Mouse (Mus musculus) hindbrain, embryonic 10.5 days (tissue): ENCODE data around the gene Tmem43. TPM values are rescaled to one million over a fixed set of nuclear protein-coding genes. Genes with fewer than 3 reads are reported as not detected.

Source experiments
- DNase-seq: peaks from one replicate; pipeline ENCODE4 v3.0.0-alpha.2; 2017; ENCODE audit warnings: low spot score
- H3K27ac ChIP-seq: fragments of 300-500 bp; sonication (generic); 2 replicates; pipeline ENCODE4 v1.5.1; 2016; ENCODE audit warnings: mild to moderate bottlenecking, moderate library complexity
- H3K27me3 ChIP-seq: fragments of 300-500 bp; sonication (generic); 2 replicates; pipeline ENCODE4 v1.6.1; 2016; ENCODE audit warnings: mild to moderate bottlenecking; ENCODE audit not compliant: poor library complexity, insufficient read depth, severe bottlenecking
- H3K36me3 ChIP-seq: fragments of 300-500 bp; sonication (generic); 2 replicates; pipeline ENCODE4 v1.6.1; 2016; ENCODE audit warnings: mild to moderate bottlenecking, moderate library complexity
- H3K4me1 ChIP-seq: fragments of 300-500 bp; sonication (generic); replicated peaks from 2 replicates; pipeline ENCODE4 v1.6.1; 2016; ENCODE audit warnings: mild to moderate bottlenecking
- H3K4me3 ChIP-seq: fragments of 300-500 bp; sonication (generic); 2 replicates; pipeline ENCODE4 v1.5.1; 2016; ENCODE audit warnings: mild to moderate bottlenecking, moderate library complexity
- H3K9me3 ChIP-seq: fragments of 300-500 bp; sonication (generic); 2 replicates; pipeline ENCODE4 v1.6.1; 2016; ENCODE audit warnings: mild to moderate bottlenecking, moderate library complexity
- WGBS: fragments of 180-500 bp; shearing (Covaris S2); methylation state at CpG from one replicate; pipeline ENCODE4 v1.1.7; 2016; 5-methylcytosine and 5-hydroxymethylcytosine counted together
- polyA plus RNA-seq: library from polyadenylated mRNA; unstranded; fragments of >200 nt; fragmentation: Nextera tagmentation; extraction: Ambion mirVana; gene quantifications from 2 replicates; pipeline ENCODE4 v1.2.1, GENCODE M21; 2016

Tmem43 gene
- polyA plus RNA-seq, 1 experiment from 2014 or later = 61.9 TPM

DNA sequence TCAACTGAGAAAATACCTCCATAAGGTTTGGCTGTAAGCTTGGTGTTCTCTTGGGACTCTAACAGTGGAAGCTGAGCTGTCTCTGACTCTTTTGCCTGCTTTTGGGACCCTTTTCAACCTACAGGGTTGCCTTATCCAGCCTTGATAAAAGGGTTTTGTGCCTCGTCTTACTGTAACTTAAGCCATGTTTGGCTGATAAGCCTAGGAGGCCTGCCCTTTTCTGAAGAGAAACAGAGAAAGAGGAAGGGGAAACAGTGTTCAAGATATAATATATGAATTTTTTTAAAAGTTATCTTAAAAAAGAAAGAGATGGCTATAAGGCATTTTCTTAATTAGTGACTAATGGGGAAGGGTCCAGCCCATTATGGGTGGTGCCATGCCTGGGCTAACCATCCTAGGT is 29.8 kb downstream of the Tmem43 start:
- peaks cover 100% of the 10 kb centered on the region for H3K36me3 ChIP-seq
- H3K9me3 ChIP-seq = 0 out of 2 replicates have a peak, but pooled peaks cover 5% of the 10 kb centered on the region
- no peak for DNase-seq
- H3K27ac ChIP-seq = no peak overlapping the region
- H3K4me3 ChIP-seq = no peak overlapping the region
- no peaks in the 10 kb centered on the region for H3K27me3 ChIP-seq
- H3K4me1 ChIP-seq = no peaks in the 10 kb centered on the region
- WGBS = 87% methylated on average over 1 of the region's 1 CpGs

DNA sequence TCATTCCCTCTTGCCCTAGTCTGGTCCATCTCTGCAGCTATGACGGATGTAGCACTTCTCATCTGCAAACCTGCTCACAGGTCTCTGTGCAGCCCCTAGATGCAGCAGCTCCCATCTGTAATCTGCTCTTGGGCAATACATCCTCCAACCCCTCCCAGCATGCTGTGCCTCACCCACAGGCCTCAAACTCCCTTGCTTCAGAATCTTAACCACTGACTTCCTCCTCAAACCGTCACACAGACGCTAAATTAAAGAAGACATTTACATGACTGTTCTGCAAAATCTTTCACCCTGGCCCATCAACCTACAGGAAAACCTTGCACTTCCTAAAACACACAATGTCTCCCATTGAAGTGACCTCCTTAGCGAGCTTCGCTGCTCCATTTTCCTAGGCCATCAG is 32.5 kb downstream of the Tmem43 start:
- Histone ChIP-seq H3K27me3 (no peaks in the 10 kb centered on the region), H3K4me1 (no peaks in the 10 kb centered on the region), H3K27ac (no peak overlapping the region), H3K9me3 (0 out of 2 replicates have a peak, but pooled peaks cover 5% of the 10 kb centered on the region), H3K36me3 (peaks cover 98% of the 10 kb centered on the region), H3K4me3 (no peak overlapping the region)
- 91% methylated on average over 5 of the region's 5 CpGs for WGBS
- no peak for DNase-seq

DNA sequence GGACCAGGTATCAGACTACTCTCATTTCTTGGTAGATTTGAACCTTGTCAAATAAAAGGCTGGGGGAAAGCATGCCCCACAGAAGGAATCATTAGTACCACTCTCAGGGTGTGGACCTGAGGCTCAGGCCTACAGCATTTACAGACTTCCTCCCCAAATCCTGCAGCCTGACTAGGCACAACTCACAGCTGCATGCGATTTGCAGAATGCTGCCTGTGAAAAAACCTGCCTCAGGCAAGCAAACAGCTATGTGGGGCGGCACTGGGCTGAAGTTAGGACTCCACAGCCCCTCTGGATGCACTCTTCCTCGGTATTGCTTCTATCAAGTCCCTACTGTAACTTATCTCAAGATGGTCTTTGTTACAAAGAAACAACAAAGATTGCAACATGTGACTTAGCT is 34.5 kb downstream of the Tmem43 start:
- H3K9me3 ChIP-seq = 0 out of 2 replicates have a peak, but pooled peaks cover 5% of the 10 kb centered on the region
- no peak for DNase-seq
- H3K4me3 ChIP-seq = no peak overlapping the region
- 83% methylated on average over 3 of the region's 3 CpGs for WGBS
- no peak overlapping the region for H3K27ac ChIP-seq
- peaks cover 88% of the 10 kb centered on the region for H3K36me3 ChIP-seq
- no peaks in the 10 kb centered on the region for H3K27me3 ChIP-seq
- H3K4me1 ChIP-seq = no peaks in the 10 kb centered on the region

DNA sequence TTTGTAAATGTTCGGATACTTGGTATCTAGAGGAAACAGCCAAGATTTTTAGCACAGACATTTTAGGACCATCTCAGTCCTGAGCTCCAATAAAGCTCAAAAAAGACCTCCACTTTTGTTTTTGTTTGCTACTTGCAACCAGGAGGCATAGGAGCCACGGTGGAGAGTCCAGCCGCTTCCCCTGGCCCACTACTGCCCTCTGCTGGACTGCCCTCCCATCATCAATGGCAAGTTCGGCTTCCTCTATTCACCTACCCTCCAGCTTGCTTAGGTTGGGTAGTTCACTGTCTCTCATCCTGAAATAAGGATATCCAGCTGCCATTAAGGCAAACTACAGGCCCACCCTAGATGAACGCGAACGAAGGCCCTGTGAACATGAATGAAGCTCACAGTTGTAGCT is 35.8 kb downstream of the Tmem43 start:
- peaks cover 8% of the 10 kb centered on the region for H3K4me1 ChIP-seq

DNA sequence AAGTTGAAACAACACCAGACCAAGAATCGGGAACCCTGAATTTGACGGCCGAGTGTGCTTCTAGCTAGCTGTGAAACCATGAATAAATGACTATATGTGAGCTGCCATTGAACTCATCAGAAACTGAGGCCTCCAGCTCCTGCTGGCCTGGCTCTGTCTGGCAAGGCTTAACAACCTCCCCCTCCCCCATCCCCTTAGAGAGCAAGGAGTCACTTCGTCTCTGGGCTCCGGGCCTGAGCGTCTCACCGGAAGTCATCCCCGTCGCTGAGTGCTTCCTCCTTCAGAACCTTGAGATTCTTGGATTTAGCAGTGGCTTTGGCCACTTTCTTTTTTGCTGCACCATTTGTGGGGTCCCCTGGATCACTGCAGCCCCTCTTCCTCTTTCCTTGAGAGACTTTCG is 36.7 kb downstream of the Tmem43 start:
- DNase-seq = no peak
- Histone ChIP-seq H3K9me3 (no peaks in the 10 kb centered on the region), H3K36me3 (peaks cover 67% of the 10 kb centered on the region), H3K27ac (no peak overlapping the region), H3K27me3 (no peaks in the 10 kb centered on the region), H3K4me1 (peaks cover 17% of the 10 kb centered on the region), H3K4me3 (no peak overlapping the region)
- WGBS = 85% methylated on average over 10 of the region's 10 CpGs

More for the DNA sequence above, 35.8 kb downstream of the Tmem43 start:
- Histone ChIP-seq H3K27ac (no peak overlapping the region), H3K9me3 (no peaks in the 10 kb centered on the region), H3K36me3 (peaks cover 76% of the 10 kb centered on the region), H3K27me3 (no peaks in the 10 kb centered on the region), H3K4me3 (no peak overlapping the region)
- 44% methylated on average over 7 of the region's 7 CpGs for whole genome bisulfite sequencing
- DNase-seq = peak; percentile 69

DNA sequence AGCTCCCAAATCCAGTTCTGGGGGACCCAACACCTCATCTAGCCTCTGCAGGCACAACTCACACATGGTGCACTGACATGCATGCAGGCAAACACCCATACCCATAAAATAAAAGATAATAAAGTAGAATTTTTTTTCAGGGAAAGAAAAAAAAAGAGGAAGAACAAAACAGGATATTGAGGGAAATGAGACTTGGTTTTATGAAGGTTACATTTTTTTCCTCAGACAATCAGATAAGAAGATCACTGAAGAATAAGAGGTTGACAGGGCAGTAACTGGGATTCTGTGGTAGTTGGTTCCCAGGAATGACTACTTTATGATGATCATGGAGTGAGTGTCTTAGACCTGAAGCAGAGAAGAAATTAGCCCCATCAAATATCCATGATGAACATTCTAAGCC is 40.6 kb downstream of the Tmem43 start:
- Histone ChIP-seq H3K36me3 (peaks cover 48% of the 10 kb centered on the region), H3K27ac (no peak overlapping the region), H3K9me3 (no peaks in the 10 kb centered on the region), H3K4me1 (peaks cover 30% of the 10 kb centered on the region), H3K27me3 (no peaks in the 10 kb centered on the region), H3K4me3 (0 out of 2 replicates have a peak overlapping the region, but pooled peaks have one; percentile 76)
- DNase-seq = no peak

DNA sequence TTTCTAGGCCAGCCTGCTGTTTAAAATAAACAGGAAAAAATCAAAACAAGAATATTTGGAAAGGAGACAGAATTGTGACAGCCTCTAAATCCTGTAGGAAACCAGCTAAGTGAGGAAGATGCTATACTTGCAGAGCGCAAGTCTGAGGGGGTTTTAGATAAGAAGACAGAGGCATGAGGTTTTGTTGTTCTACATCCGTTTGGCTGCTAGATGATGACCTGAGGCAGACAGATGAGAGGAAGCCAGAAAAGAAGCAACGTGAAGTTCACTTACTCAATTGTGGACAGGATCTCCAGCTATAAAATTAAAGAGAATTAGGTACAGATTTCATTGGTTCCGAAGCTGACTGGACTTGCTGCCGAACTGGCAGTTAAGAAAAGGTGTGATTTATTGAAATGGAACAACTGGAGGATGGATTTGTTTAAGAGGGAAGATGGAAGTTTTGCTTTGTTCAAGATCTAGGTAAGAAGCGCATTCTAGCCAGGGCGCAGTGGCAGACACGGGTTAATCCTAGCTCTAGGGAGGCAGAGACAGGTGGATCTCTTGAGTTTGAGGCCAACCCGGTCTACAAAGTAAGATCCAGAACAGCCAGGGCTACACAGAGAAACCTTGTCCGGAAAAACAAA is 41.3 kb downstream of the Tmem43 start:
- peak overlapping the region; percentile 93 for H3K27ac ChIP-seq
- DNase-seq = no peak
- H3K4me3 ChIP-seq = peak overlapping the region; percentile 76

DNA sequence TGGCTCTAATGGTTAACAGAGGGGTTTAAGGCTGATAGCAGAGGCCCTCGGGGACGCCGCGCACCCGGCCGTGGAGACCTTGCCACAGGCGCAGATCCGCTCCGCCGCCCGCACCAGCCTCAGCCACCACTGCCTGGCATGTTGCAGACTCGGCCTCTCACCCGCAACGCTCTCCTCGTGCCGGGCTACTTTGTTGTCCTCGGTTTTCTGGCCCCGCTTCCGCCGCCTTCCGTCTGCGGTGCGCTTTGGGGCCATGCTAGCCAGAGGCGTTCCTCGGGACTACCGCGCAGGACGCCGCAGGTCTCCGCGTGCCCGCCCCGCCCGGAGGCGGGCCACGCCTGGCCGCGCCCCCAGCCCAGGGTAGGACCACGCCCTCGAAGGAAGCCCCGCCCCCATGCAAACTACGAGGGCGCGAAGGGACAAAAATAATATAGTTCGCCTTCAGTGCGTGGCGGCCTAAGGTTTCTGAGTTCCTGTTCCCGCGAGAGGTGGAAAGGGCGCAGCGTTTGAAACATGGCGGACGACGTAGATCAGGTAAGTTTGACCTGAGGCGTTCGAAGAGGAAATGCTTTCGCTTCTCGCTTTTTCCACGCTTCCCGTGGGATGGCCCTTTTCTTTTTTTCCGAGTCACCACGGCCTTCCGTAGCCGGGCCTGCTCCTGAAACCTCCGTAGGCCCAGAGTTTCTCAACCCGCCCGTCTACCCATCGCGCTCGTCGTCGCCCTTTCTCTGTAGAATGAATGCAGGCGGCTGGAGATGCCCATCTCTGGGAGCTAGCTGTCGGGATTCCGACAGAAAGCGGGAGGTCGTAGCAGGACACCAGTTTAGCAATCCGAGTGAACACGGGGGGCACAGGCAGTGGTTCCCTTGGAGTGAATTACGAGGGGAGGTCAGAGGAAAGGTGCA is 42.3 kb downstream of the Tmem43 start, which contains the start of the genes Xpc and Lsm3:
Gene Xpc, minus strand, starts transcription at position 344 of the 905 bp plus-strand sequence.
Gene Lsm3, plus strand, starts transcription at position 384 of the 905 bp plus-strand sequence.
- under 1% methylated on average over 80 of the region's 80 CpGs for WGBS
- no peaks in the 10 kb centered on the region for H3K9me3 ChIP-seq
- peak; percentile 98 for DNase-seq
- H3K4me1 ChIP-seq = peaks cover 30% of the 10 kb centered on the region
- H3K27ac ChIP-seq = peak within 1 kb of the TSS; percentile 93
- H3K4me3 ChIP-seq = peak within 1 kb of the TSS; percentile 76
- H3K27me3 ChIP-seq = no peaks in the 10 kb centered on the region
- peaks cover 50% of the 10 kb centered on the region for H3K36me3 ChIP-seq

More for the DNA sequence above, 41.3 kb downstream of the Tmem43 start:
- H3K9me3 ChIP-seq = no peaks in the 10 kb centered on the region
- no peaks in the 10 kb centered on the region for H3K27me3 ChIP-seq
- H3K36me3 ChIP-seq = peaks cover 50% of the 10 kb centered on the region
- peaks cover 30% of the 10 kb centered on the region for H3K4me1 ChIP-seq
- 37% methylated on average over 10 of the region's 10 CpGs for WGBS

DNA sequence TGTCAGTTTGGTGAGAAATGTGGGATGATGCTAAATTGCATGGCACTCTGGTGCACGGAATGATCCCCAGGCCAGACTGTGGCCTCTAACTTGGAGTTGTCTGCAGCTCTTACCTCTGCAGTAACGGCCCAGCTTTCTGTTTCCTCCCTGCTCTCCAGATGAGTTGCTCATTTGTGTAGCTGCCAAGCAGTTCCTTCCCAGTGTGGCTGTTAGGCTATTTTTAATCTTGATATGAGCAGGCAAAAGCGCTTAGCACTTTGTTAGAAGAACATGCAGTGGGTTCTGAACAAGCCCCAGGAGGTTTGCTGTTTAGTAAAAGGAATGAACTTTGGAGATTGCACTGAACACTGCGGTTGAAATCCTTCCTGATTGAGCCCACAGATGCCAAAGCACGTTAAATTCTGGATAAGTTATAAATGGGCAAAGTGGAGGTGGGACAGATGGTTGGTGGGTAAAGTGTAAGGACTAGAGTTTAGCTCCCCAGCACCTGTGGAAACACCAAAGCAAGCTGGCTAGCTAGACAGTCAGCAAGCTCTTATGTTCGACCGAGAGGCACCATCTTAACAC is 45.0 kb downstream of the Tmem43 start:
- Histone ChIP-seq H3K4me3 (no peak overlapping the region), H3K36me3 (peaks cover 64% of the 10 kb centered on the region), H3K9me3 (no peaks in the 10 kb centered on the region), H3K4me1 (peaks cover 30% of the 10 kb centered on the region), H3K27ac (no peak overlapping the region), H3K27me3 (no peaks in the 10 kb centered on the region)
- DNase-seq = no peak
- WGBS = 94% methylated on average over 7 of the region's 7 CpGs

DNA sequence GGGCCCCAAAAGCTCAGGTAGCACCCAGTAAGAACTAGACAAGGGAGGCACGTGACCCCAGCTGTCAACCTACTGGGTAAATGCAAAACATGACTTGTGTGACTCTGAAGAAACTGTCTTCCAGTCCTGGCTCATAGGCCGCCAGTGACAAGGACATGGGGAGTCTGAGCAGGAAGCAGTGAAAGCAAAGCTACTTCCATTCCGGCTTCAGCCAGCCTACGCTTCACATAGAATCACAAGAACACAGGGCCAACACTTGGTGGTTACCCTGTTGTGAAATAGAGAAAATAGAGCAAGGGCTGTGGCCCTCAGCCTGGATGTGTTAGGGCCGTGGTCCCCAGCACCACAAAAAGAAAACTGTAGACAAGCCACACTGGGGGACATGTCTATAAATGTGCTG is 49.3 kb downstream of the Tmem43 start:
- DNase-seq = no peak
- H3K4me1 ChIP-seq = no peaks in the 10 kb centered on the region; the same call in 1 of the 2 replicates
- H3K36me3 ChIP-seq = peaks cover 88% of the 10 kb centered on the region
- WGBS = 96% methylated on average over 5 of the region's 5 CpGs
- H3K4me3 ChIP-seq = no peak overlapping the region
- no peaks in the 10 kb centered on the region for H3K9me3 ChIP-seq
- H3K27ac ChIP-seq = no peak overlapping the region
- no peaks in the 10 kb centered on the region for H3K27me3 ChIP-seq

DNA sequence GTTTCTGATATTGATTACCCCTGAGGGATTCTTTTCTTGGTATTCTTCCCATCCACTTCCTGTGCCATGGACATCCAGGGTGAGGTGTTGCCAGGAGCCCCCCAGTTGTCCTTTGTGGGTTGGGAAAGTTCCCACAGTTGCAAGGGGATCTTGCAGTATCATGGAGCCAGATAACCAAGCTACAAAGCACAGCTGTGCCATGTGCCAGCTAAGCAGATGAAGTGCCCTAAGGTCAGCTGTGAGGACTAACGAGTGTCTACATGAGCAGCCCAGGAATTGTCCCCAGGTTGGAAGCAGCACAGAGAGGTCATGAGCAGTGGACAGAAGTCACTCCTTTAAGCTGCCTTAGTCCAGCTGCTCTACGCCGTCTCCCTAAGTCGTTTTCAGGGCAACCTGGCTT is 52.0 kb downstream of the Tmem43 start:
- Histone ChIP-seq H3K27ac (no peak overlapping the region), H3K4me1 (no peaks in the 10 kb centered on the region; the same call in 1 of the 2 replicates), H3K27me3 (no peaks in the 10 kb centered on the region), H3K4me3 (no peak overlapping the region), H3K36me3 (peaks cover 82% of the 10 kb centered on the region), H3K9me3 (no peaks in the 10 kb centered on the region)
- DNase-seq = no peak
- 87% methylated on average over 4 of the region's 4 CpGs for WGBS

DNA sequence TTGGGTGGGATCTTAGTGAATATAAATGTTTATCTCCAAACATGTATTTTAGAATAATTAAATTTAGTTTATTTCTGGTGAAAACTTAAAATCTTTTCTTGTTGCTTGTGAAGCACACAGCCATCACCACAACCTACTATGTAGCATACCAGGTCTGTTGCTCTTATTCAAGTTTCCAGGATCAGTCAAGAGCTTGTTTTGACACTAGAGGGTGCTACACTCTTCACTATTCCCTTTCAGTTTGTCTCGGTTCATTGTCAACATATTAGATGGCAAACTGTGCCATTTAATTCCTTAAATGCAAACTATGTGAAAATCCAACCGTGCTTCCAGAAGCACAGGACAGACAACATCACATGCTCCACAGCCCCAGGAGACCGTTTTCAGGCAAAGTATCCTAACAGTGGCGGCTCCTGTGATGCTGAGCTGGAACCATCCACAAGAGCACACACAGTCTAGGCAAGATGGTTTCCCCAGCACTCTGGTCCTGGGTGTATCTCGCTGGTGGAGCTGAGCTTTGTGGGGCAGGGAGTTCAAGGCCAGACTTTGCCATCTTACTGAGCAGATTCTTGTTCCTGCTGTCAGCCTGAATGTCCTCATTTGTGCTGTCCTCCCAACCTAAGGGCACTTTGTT is 53.8 kb downstream of the Tmem43 start:
- Histone ChIP-seq H3K36me3 (peaks cover 64% of the 10 kb centered on the region), H3K27me3 (no peaks in the 10 kb centered on the region), H3K4me3 (no peak overlapping the region), H3K27ac (no peak overlapping the region), H3K9me3 (no peaks in the 10 kb centered on the region), H3K4me1 (no peaks in the 10 kb centered on the region; the same call in 1 of the 2 replicates)
- DNase-seq = no peak
- WGBS = 54% methylated on average over 5 of the region's 5 CpGs
